Mouse (Mus musculus): ENCODE data around the gene Gm5431.

DNA sequence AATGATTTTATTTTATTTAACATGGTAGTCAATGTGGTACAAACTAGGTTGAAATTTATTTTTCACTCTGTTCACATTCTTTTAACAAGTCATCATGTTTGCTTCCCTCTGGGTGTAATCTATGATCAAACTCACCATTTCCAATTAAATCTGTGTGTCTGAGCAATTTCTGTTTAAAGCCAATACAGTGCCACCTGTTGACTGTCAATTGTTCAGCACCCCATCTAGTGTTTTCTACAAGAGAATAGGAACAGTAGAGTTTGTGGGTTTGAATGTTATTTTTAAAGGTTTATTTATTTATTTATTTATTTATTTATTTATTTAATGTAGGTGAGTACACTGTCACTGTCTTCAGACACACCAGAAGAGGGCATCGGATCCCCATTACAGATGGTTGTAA lies 25.3 kb downstream of the Gm5431 start:
- no peak for TF ChIP-seq POLR2A (IDR thresholded peaks at IDR 0.05; ENCODE audit: borderline replicate concordance, insufficient read depth, low read length)
- no peak for TF ChIP-seq CTCF (IDR thresholded peaks at IDR 0.05; ENCODE audit: borderline replicate concordance, insufficient read depth, low read depth, low read length)

Data from cerebellum, adult 2 months (tissue).